10 mouse cellular contexts compared by ENCODE assay signal in the genomic region with DNA sequence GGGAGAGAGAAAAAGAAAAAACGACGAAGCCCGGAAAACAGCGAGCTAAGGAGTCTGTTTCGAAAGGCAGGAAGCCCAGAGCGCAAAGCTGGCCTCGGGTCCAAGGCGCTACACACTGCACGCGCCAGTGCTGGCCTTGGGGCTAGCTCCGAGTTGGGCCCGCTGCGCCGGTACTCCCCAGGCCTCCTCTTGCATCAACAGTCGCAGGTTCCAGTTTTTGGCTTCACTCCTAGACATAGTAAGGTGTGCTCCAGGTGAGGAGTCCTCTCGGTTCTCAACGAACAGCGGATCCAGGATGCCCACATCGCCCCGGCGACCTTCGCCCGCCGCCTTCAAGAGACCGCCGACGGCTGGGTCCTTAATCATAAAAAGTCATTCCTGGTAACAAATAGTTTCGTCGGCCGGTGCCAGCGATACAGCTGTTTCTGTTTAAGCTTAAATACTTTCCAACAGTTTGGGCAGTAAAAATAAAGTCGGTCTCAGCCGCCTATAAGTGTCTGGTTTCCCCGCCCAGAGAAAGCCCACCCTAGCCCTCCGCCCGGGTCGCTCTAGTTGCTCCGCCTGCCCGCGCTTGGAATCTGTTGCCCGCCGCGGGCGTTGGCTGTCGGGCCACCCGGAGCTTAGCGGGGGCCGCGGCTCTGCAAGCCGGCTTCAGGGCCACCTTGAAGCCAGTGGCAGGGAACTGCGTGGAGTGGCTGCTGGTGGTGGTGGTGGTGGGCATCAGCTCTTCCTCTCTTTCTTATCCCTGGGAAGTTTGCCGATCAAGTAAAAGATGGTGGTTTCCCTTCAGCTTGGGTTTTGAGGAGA. TPM values are rescaled to one million over a fixed set of nuclear protein-coding genes. Genes with fewer than 3 reads are reported as not detected.
DNase-seq lines count a peak whose midpoint lies in the region; ATAC-seq lines count a peak whose summit lies in the region.
"Had no signal": no experiment of that assay in that cellular context is flagged by ENCODE, and none has a peak within 500 bp of the region (broad histone marks: within the 10 kb centered on the region; RNA-seq: fewer than 3 reads in every experiment).

No protein-coding gene starts in this region.

- WGBS in lung, embryonic 16.5 days = 1% methylated on average over 52 of the region's 52 CpGs
- under 1% methylated on average over 52 of the region's 52 CpGs for WGBS in neural tube, embryonic 11.5 days

- no peak overlapping the region for H3K9ac ChIP-seq in lung, embryonic 16.5 days (ENCODE audit: low read length)
- H3K9ac ChIP-seq in neural tube, embryonic 11.5 days (ENCODE audit: low read length) = no peak overlapping the region

- peak overlapping the region; percentile 7; the same call in 1 of the 2 replicates for H3K4me3 ChIP-seq in lung, embryonic 16.5 days (ENCODE audit: low read length)
- H3K4me3 ChIP-seq in neural tube, embryonic 11.5 days (ENCODE audit: low read depth, low read length) = peak overlapping the region; percentile 68

- H3K27me3 ChIP-seq in lung, embryonic 16.5 days (ENCODE audit: control insufficient read depth, insufficient read depth, low read depth, low read length) = peaks cover 64% of the 10 kb centered on the region
- H3K27me3 ChIP-seq in neural tube, embryonic 11.5 days (ENCODE audit: control insufficient read depth, insufficient read depth, low read length) = peaks cover 82% of the 10 kb centered on the region

- H3K36me3 ChIP-seq in lung, embryonic 16.5 days (ENCODE audit: control insufficient read depth, insufficient read depth, low read length) = peaks cover 7% of the 10 kb centered on the region
- no peaks in the 10 kb centered on the region for H3K36me3 ChIP-seq in neural tube, embryonic 11.5 days (ENCODE audit: control insufficient read depth, insufficient read depth, low read length)

- H3K9me3 ChIP-seq in lung, embryonic 16.5 days (ENCODE audit: control insufficient read depth, low read length) = no peaks in the 10 kb centered on the region
- no peaks in the 10 kb centered on the region for H3K9me3 ChIP-seq in neural tube, embryonic 11.5 days (ENCODE audit: control insufficient read depth, low read length)
- H3K9me3 ChIP-seq: hindbrain, embryonic 15.5 days had no signal

- no peak overlapping the region for H3K27ac ChIP-seq in lung, embryonic 16.5 days (ENCODE audit: low read length)
- no peak overlapping the region for H3K27ac ChIP-seq in neural tube, embryonic 11.5 days (ENCODE audit: low read depth, low read length)
- H3K27ac ChIP-seq: hindbrain, embryonic 15.5 days had no signal

- peak overlapping the region; percentile 1; the same call in 1 of the 2 replicates for H3K4me2 ChIP-seq in lung, embryonic 16.5 days (ENCODE audit: low read depth, low read length)
- no peak overlapping the region for H3K4me2 ChIP-seq in neural tube, embryonic 11.5 days (ENCODE audit: low read depth)

- ATAC-seq in lung, embryonic 16.5 days (ENCODE audit: low read depth) = no peak
- ATAC-seq in neural tube, embryonic 11.5 days (ENCODE audit: insufficient read depth, low FRiP score, low TSS enrichment) = no peak
- no peak for ATAC-seq in erythroid progenitor cell, adult 5-6 weeks (replicated peaks; ENCODE audit: low FRiP score, poor library complexity, severe bottlenecking)

- peak; percentile 26 for DNase-seq in cerebellum, postnatal 14 days
- DNase-seq in cerebellum, postnatal 4 days (ENCODE audit: low spot score in 2 of 2) = no peak
- no peak for DNase-seq in lung, postnatal 25 days (ENCODE audit: low spot score)
- DNase-seq in forelimb bud, embryonic 11.5 days (ENCODE audit: low read depth, low spot score) = peak; percentile 84
- DNase-seq in neural tube, embryonic 11.5 days (ENCODE audit: low spot score) = no peak
- no peak for DNase-seq in left cerebral cortex, adult 18-20 months (ENCODE audit: low spot score in 2 of 2)

- peaks cover 56% of the 10 kb centered on the region for H3K4me1 ChIP-seq in lung, embryonic 16.5 days (replicated peaks; ENCODE audit: control insufficient read depth, insufficient read depth, low read length)
- peaks cover 39% of the 10 kb centered on the region for H3K4me1 ChIP-seq in neural tube, embryonic 11.5 days (ENCODE audit: control insufficient read depth, insufficient read depth, low read length)

RNA-seq across cellular contexts. Expression of a gene that starts 1.9 kb away (rescaled TPM):
- polyA plus RNA-seq in lung, embryonic 16.5 days (2015; fragmentation: Nextera tagmentation; extraction: Ambion mirVana) = 7.7 and 7.9 TPM in 2 replicates
- 6.8 and 7.0 TPM in 2 replicates for polyA plus RNA-seq in neural tube, embryonic 11.5 days (2014; fragmentation: Nextera tagmentation; extraction: Ambion mirVana)
- 10 to 100 TPM in 1 of 2 experiments, 1 to 10 TPM in 1; 8.3 to 13.3 TPM for total RNA-seq in left cerebral cortex, adult 18-20 months (2021)
- 1.3 TPM in 1 of 2 replicates, not detected in the other for total RNA-seq in erythroid progenitor cell, adult 5-6 weeks (2015; ENCODE audit: low replicate concordance)
- 1.0 and 3.3 TPM in 2 replicates for total RNA-seq in erythroid progenitor cell, adult 5-6 weeks (2017; ENCODE audit: low replicate concordance)

RNA-seq across cellular contexts. Expression of a gene that starts 19.9 kb away (rescaled TPM):
- polyA plus RNA-seq in lung, embryonic 16.5 days (2015; fragmentation: Nextera tagmentation; extraction: Ambion mirVana) = 27.4 and 30.5 TPM in 2 replicates
- polyA plus RNA-seq in neural tube, embryonic 11.5 days (2014; fragmentation: Nextera tagmentation; extraction: Ambion mirVana) = 61.5 and 65.0 TPM in 2 replicates
- total RNA-seq in left cerebral cortex, adult 18-20 months (2021) = 1 to 10 TPM; 1.8 to 2.2 TPM
- total RNA-seq in erythroid progenitor cell, adult 5-6 weeks (2015; ENCODE audit: low replicate concordance) = not detected in 2 replicates
- 0.51 TPM in 1 of 2 replicates, not detected in the other for total RNA-seq in erythroid progenitor cell, adult 5-6 weeks (2017; ENCODE audit: low replicate concordance)

RNA-seq across cellular contexts. Expression of a gene that starts 43.4 kb away (rescaled TPM):
- polyA plus RNA-seq in lung, embryonic 16.5 days (2015; fragmentation: Nextera tagmentation; extraction: Ambion mirVana) = 13.3 and 14.0 TPM in 2 replicates
- 6.0 and 6.1 TPM in 2 replicates for polyA plus RNA-seq in neural tube, embryonic 11.5 days (2014; fragmentation: Nextera tagmentation; extraction: Ambion mirVana)
- total RNA-seq in left cerebral cortex, adult 18-20 months (2021) = 10 to 100 TPM; 46.0 to 49.9 TPM
- 5.4 and 13.4 TPM in 2 replicates for total RNA-seq in erythroid progenitor cell, adult 5-6 weeks (2015; ENCODE audit: low replicate concordance)
- total RNA-seq in erythroid progenitor cell, adult 5-6 weeks (2017; ENCODE audit: low replicate concordance) = 2.7 and 4.4 TPM in 2 replicates

RNA-seq across cellular contexts. Expression of a gene that starts 54.7 kb away (rescaled TPM):
- polyA plus RNA-seq in lung, embryonic 16.5 days (2015; fragmentation: Nextera tagmentation; extraction: Ambion mirVana) = not detected in 2 replicates
- polyA plus RNA-seq in neural tube, embryonic 11.5 days (2014; fragmentation: Nextera tagmentation; extraction: Ambion mirVana) = not detected in 2 replicates
- not detected for total RNA-seq in left cerebral cortex, adult 18-20 months (2021)
- not detected in 2 replicates for total RNA-seq in erythroid progenitor cell, adult 5-6 weeks (2015; ENCODE audit: low replicate concordance)
- not detected in 2 replicates for total RNA-seq in erythroid progenitor cell, adult 5-6 weeks (2017; ENCODE audit: low replicate concordance)
- polyA plus RNA-seq: hindbrain, embryonic 15.5 days; neural tube, embryonic 14.5 days had no signal

Comparison
In these comparisons a context has a peak if more than half of its experiments do, and no peak if none do; other contexts are left out.
1. DNase-seq: peak in cerebellum, postnatal 14 days (2 of 2) and forelimb bud, embryonic 11.5 days (single experiment); none in cerebellum, postnatal 4 days (0 of 2), lung, postnatal 25 days (single experiment), neural tube, embryonic 11.5 days (single experiment) and left cerebral cortex, adult 18-20 months (0 of 2).